Mouse (Mus musculus) intestine, embryonic 16.5 days (tissue): ENCODE results near the gene Bri3. TPM values are rescaled to one million over a fixed set of nuclear protein-coding genes. Genes with fewer than 3 reads are reported as not detected.
A peak's percentile ranks its signal among the peaks of the same experiment; 100 is the strongest.
"Not testable (repeated sequence)": the region's sequence is repeated elsewhere in the genome, so short reads cannot be mapped to it uniquely, and the experiment has no call there.

ENCODE experiments used
- ATAC-seq: fragments of 200-750 bp; cut with Nextera tagmentation; 2 replicates; pipeline ENCODE4 v1.8.0; 2017; ENCODE audit warnings: moderate TSS enrichment, moderate library complexity
- H3K27ac ChIP-seq: fragments of 300-500 bp; sonication (generic); 2 replicates; pipeline ENCODE4 v1.5.1; 2014; ENCODE audit warnings: mild to moderate bottlenecking, low read length
- H3K27me3 ChIP-seq: fragments of 300-500 bp; sonication (generic); replicated peaks from 2 replicates; pipeline ENCODE4 v1.6.1; 2014; ENCODE audit warnings: low read length, control low read depth, mixed read lengths; ENCODE audit not compliant: control insufficient read depth, insufficient read depth
- H3K36me3 ChIP-seq: fragments of 300-500 bp; sonication (generic); 2 replicates; pipeline ENCODE4 v1.6.1; 2014; ENCODE audit warnings: low read length, control low read depth; ENCODE audit not compliant: control insufficient read depth, insufficient read depth
- H3K4me1 ChIP-seq: fragments of 300-500 bp; sonication (generic); 2 replicates; pipeline ENCODE4 v1.6.1; 2014; ENCODE audit warnings: low read length, control low read depth, mixed read lengths; ENCODE audit not compliant: control insufficient read depth, insufficient read depth
- H3K4me2 ChIP-seq: fragments of 300-500 bp; sonication (generic); 2 replicates; pipeline ENCODE4 v1.6.1; 2014; ENCODE audit warnings: low read depth, low read length, control low read depth
- H3K4me3 ChIP-seq: fragments of 300-500 bp; sonication (generic); 2 replicates; pipeline ENCODE4 v1.5.1; 2014; ENCODE audit warnings: mild to moderate bottlenecking, low read length
- H3K9ac ChIP-seq: fragments of 300-500 bp; sonication (generic); 2 replicates; pipeline ENCODE4 v1.6.1; 2014; ENCODE audit warnings: low read depth, low read length
- H3K9me3 ChIP-seq: fragments of 300-500 bp; sonication (generic); 2 replicates; pipeline ENCODE4 v1.6.1; 2016; ENCODE audit warnings: low read length, control low read depth; ENCODE audit not compliant: control insufficient read depth
- WGBS: fragments of 180-500 bp; shearing (Covaris S2); extraction: QIAGEN DNeasy Blood & Tissue Kit; methylation state at CpG from one replicate; pipeline ENCODE4 v1.1.7; 2014; 5-methylcytosine and 5-hydroxymethylcytosine counted together
- polyA plus RNA-seq: library from polyadenylated mRNA; unstranded; fragments of >200 nt; fragmentation: Nextera tagmentation; extraction: Ambion mirVana; gene quantifications from 2 replicates; pipeline ENCODE4 v1.2.1, GENCODE M21; 2015

Gene Bri3
- polyA plus RNA-seq, 1 experiment from 2014 or later, result 111 TPM

DNA sequence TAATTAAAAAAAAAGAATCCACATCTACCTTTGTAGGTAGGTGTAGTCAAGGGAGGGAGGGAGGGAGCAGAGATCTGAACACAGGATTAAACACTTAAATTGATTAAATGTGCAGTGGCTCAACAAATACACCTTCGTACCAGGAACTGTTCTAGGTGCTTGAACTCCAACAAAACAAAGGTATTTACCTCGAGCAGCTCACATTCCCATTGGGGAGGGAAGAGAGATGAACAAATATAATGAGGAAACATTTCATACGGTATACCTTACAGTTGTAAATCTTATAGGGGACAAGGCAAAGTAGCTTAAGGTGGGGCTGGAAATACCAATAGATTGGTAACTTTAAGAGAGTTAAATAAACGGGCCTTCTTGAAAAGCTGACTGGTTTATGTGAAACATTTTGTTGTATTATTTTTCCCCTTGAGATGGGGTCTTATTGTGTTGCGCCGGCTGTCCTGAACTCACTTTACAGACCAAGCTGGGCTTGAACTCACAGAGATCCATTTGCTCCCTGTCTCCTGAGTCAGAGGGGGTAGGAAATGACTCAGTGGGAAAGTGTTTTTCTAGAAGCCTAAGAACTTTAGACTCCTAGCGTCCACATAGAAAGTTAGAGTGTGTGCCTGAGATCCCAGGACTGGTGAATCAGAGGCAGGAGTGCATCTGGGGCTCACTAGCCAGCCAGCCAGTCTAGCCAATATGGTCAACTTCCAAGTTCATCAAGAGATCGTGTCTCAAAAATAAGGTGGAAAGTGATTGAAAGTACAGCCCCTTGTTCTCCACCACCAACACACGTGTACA is 108.2 kb downstream of the Bri3 start:
- H3K9me3 ChIP-seq, result no peaks in the 10 kb centered on the region
- peaks cover 4% of the 10 kb centered on the region; the same call in 1 of the 2 replicates for H3K4me1 ChIP-seq
- H3K4me3 ChIP-seq, result no peak overlapping the region
- 0 out of 2 replicates have a peak, but pooled peaks have one; percentile 29 for ATAC-seq
- no peaks in the 10 kb centered on the region for H3K36me3 ChIP-seq
- H3K4me2 ChIP-seq, result no peak overlapping the region
- no peak overlapping the region; the same call in 1 of the 2 replicates for H3K27ac ChIP-seq
- WGBS, result 77% methylated on average over 9 of the region's 9 CpGs
- H3K9ac ChIP-seq, result no peak overlapping the region
- H3K27me3 ChIP-seq, result no peaks in the 10 kb centered on the region

DNA sequence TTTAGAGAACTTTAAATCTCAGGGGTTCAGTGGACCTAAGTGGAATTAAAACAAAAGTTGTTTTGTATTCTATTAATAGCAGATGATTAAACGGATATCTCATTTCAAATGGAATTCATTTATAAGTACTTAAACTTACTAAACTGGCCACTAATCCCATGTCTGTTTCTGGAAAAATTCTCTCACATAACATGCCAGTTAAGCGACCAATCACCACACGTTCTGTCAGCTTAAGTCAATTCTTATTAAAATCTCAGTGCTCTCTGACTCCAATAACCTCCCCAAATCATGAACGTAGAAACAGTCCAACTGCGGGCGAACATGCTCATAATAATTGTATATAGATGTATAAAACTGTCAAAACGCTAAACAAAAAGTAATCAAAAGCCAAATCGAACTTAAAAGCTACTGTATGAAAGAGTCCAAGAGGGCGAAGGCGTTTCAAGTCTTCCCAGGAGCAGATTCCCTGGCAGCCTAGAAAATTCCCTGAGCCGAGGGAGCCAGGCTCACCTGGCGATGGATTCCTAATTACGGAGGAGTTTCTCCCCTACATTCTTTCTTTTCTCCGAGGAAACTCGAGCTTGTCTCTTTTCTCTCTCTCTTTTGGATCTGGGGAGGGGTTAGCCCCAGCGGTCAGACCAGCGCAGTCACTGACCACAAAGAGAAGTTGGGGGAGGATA is 112.7 kb downstream of the Bri3 start:
- Histone ChIP-seq H3K4me1 (peaks cover 19% of the 10 kb centered on the region), H3K9ac (peak overlapping the region; percentile 79), H3K27ac (peak overlapping the region; percentile 86), H3K4me2 (peak overlapping the region; percentile 82), H3K36me3 (no peaks in the 10 kb centered on the region), H3K27me3 (no peaks in the 10 kb centered on the region), H3K9me3 (no peaks in the 10 kb centered on the region), H3K4me3 (peak overlapping the region; percentile 62)
- no peak for ATAC-seq
- 8% methylated on average over 17 of the region's 17 CpGs for WGBS

DNA sequence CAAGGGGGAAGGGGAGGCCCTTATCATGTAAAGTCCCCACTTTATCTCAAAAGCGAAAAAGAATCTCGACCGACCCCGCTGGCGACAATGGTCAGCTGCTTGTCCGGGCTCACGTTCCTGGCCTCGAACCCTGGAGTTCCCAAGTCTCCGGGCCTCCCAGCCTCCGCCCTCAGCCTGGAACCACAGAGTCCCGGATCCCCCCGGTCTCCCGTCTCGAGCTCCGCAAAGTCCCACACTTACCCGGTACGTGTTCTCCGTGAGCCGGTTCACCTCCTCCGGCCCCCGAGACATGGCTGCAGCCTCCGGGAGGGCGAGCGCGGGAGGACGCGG is 113.3 kb downstream of the Bri3 start:
- H3K36me3 ChIP-seq, result no peaks in the 10 kb centered on the region
- peak overlapping the region; percentile 86 for H3K27ac ChIP-seq
- peak overlapping the region; percentile 79 for H3K9ac ChIP-seq
- H3K4me2 ChIP-seq, result peak overlapping the region; percentile 82
- H3K4me3 ChIP-seq, result peak overlapping the region; percentile 62
- H3K27me3 ChIP-seq, result no peaks in the 10 kb centered on the region
- peaks cover 18% of the 10 kb centered on the region for H3K4me1 ChIP-seq
- H3K9me3 ChIP-seq, result no peaks in the 10 kb centered on the region
- ATAC-seq, result peak; percentile 19
- under 1% methylated on average over 27 of the region's 27 CpGs for WGBS

DNA sequence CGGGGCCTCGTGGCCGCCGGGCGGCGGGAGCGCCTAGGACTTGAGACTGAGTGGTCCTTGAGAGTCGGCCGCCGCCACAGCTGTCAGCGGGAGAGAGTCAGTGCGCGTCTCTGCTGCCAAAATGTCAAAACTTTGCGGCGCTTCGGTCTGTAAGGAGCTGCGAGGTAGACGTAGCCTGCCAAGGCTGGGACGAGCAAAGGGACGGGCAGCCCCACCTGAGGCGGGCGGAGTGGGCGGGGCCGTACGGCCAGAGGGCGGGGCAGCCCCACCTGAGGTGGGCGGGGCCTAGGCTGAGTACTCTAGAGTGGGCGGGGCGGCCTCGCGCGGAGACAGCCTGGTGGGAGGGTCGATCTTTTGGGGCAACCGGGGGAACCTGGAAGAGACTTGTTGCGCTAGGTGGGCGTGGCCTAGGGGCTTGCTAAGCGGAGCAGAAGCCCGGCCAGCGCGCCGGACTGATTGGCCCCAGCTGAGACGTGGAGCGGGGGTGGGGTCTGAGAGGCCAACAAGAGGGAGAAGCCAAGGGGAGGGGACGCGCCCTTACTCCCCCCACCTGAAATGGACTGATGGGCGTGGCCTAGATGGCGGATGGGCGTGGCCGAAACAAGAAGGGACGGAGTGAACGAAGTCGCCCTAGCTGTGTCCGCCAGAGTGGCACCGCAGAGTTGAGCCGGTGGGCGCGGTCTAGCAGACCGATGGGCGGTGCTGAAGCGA is 113.8 kb downstream of the Bri3 start, which contains the start of gene Baiap2l1:
TSS of gene Baiap2l1 (minus strand) at position 232 of the 711 bp plus-strand sequence.
- peak; percentile 96 for ATAC-seq
- Histone ChIP-seq H3K36me3 (no peaks in the 10 kb centered on the region), H3K27ac (peak within 1 kb of the TSS; percentile 92), H3K4me1 (peaks cover 15% of the 10 kb centered on the region), H3K4me2 (peak within 1 kb of the TSS; percentile 82), H3K9ac (peak within 1 kb of the TSS; percentile 79), H3K9me3 (no peaks in the 10 kb centered on the region), H3K4me3 (peak within 1 kb of the TSS; percentile 62), H3K27me3 (no peaks in the 10 kb centered on the region)
- WGBS, result under 1% methylated on average over 58 of the region's 60 CpGs

DNA sequence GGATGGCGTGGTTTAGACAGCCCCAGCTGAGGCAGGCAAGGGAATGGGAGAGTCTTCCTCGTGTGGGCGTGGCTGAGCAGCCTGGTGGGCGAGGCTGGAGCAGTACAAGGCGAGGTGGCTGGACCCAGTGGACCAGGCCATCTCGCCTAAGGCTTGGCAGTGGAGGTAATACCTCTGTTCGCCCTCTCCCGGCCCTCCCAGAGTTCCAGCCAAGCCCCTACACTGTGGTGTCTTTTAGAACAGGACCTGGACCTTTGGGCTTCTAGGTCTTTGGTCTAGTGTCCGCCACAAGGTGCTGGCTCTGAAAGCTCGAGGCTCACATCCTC is 114.3 kb downstream of the Bri3 start:
- Histone ChIP-seq H3K27ac (peak overlapping the region; percentile 92), H3K36me3 (no peaks in the 10 kb centered on the region), H3K4me3 (peak overlapping the region; percentile 62), H3K27me3 (no peaks in the 10 kb centered on the region), H3K4me1 (peaks cover 21% of the 10 kb centered on the region), H3K4me2 (peak overlapping the region; percentile 82), H3K9me3 (no peaks in the 10 kb centered on the region), H3K9ac (peak overlapping the region; percentile 79)
- no peak for ATAC-seq
- WGBS, result 6% methylated on average over 10 of the region's 10 CpGs

- 51% methylated on average over 6 of the region's 6 CpGs for WGBS
- peak; percentile 55 for ATAC-seq
- H3K9ac ChIP-seq, result no peak overlapping the region
- H3K4me1 ChIP-seq, result peaks cover 21% of the 10 kb centered on the region
- H3K36me3 ChIP-seq, result no peaks in the 10 kb centered on the region
- H3K4me3 ChIP-seq, result no peak overlapping the region
- no peaks in the 10 kb centered on the region for H3K9me3 ChIP-seq
- peak overlapping the region; percentile 82; the same call in 1 of the 2 replicates for H3K4me2 ChIP-seq
- H3K27me3 ChIP-seq, result no peaks in the 10 kb centered on the region
- peak overlapping the region; percentile 92 for H3K27ac ChIP-seq
Measured at GRCm38 (mm10) chr5:144359886-144360285, 115.6 kb downstream of the Bri3 start.

DNA sequence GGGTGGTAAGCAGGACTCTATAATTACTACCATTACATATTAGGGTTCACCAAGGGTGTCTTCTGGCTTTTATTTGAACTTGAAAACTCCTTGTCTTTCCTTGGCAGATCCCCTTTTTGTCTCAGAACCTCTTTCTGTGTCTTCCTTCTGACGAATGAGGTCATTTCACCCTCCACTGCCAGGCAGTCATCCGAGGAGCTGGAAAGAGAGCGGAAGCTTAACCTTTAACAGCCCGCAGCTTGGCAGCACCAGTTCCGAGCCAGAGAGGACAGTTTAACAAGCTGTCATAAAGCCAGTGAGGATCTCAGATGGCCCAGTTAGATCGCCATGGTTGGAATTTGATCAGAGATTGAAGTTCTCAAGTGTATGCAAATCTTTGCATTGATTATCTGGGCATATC is 116.1 kb downstream of the Bri3 start:
- Histone ChIP-seq H3K27ac (peak overlapping the region; percentile 92), H3K9me3 (no peaks in the 10 kb centered on the region), H3K4me3 (no peak overlapping the region), H3K9ac (no peak overlapping the region), H3K4me2 (no peak overlapping the region), H3K27me3 (no peaks in the 10 kb centered on the region), H3K4me1 (peaks cover 21% of the 10 kb centered on the region), H3K36me3 (no peaks in the 10 kb centered on the region)
- 30% methylated on average over 6 of the region's 6 CpGs for WGBS
- no peak for ATAC-seq

GRCm38 (mm10) chr5:144364680-144365357 is 120.6 kb downstream of the Bri3 start:
- Histone ChIP-seq H3K27ac (peak overlapping the region; percentile 85), H3K4me1 (peaks cover 11% of the 10 kb centered on the region), H3K9ac (no peak overlapping the region), H3K4me2 (no peak overlapping the region), H3K9me3 (no peaks in the 10 kb centered on the region), H3K27me3 (no peaks in the 10 kb centered on the region), H3K4me3 (no peak overlapping the region), H3K36me3 (no peaks in the 10 kb centered on the region)
- ATAC-seq, result peak; percentile 54
- 70% methylated on average over 11 of the region's 11 CpGs for WGBS

DNA sequence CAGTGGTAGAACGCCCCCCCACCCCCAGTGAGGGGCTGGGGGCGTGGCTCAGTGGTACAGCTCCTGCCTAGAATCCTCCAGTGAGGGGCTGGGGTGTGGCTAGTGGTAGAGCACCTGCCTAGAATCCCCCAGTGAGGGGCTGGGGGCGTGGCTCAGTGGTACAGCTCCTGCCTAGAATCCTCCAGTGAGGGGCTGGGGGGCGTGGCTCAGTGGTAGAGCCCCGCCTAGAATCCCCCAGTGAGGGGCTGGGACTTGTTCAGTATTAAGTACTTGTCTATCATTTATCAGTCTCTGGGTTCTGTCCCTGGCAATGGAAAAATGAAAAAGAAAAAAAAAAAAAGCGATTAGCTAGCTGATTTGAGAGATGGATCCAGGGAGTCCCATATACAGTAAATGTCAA is 122.3 kb downstream of the Bri3 start:
- not testable (repeated sequence) for ATAC-seq, H3K4me1 ChIP-seq, H3K27ac ChIP-seq, H3K36me3 ChIP-seq, H3K4me3 ChIP-seq, H3K4me2 ChIP-seq, H3K9ac ChIP-seq, H3K27me3 ChIP-seq, H3K9me3 ChIP-seq
- 78% methylated on average over 6 of the region's 6 CpGs for WGBS
